Mouse (Mus musculus) NIH3T3 (cell line): ENCODE data around the gene Lgals1.
A peak's percentile ranks its signal among the peaks of the same experiment; 100 is the strongest.

Experiments used
- DNase-seq: peaks from one replicate; pipeline ENCODE4 v3.0.0-alpha.2; 2012; ENCODE audit warnings: low read depth

The Lgals1 gene

DNA sequence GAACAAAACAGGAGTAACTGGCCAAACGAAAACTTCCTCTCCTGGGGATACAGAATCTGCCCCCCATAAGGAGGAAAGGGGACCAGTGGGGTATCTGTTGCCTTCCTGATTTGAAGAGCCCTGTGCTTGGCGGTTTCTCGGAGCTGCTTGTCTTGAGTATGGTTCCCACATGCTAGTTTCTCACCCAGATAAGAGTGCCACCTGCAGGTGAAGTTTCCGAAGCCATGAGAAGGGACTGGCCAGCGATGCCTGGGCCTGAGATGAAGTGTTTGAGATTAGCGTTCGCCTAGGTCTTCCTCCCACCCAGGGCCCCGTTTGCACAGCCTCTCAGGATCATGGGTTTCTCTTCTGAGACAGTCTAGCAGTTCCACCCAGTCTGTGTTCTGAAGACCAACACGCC, 14.5 kb upstream of the Lgals1 start:
- DNase-seq = peak; percentile 61

DNA sequence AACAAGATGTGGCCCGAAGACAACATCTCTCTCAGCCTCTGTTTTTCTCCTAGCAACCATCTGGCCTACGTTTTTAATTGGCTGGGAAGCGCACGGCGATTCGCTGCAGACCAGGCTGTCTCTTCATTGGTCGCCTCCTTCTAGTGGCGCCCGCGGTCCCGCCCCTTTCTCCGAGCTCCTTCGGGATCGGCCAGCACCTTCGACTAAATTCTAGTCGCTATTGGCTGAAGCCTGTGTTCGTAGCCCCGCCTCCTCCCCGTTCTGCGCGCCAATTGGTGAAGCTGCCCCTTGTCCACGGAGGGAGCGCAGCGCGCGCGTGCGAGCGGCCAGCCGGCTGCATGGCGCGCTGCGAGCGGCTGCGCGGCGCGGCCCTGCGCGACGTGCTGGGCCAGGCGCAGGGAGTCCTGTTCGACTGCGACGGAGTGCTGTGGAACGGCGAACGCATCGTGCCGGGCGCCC, 12.9 kb upstream of the Lgals1 start, which contains the start of gene Pdxp:
TSS of gene Pdxp (plus strand) at position 288 of the 459 bp plus-strand sequence.
- peak; percentile 70 for DNase-seq

DNA sequence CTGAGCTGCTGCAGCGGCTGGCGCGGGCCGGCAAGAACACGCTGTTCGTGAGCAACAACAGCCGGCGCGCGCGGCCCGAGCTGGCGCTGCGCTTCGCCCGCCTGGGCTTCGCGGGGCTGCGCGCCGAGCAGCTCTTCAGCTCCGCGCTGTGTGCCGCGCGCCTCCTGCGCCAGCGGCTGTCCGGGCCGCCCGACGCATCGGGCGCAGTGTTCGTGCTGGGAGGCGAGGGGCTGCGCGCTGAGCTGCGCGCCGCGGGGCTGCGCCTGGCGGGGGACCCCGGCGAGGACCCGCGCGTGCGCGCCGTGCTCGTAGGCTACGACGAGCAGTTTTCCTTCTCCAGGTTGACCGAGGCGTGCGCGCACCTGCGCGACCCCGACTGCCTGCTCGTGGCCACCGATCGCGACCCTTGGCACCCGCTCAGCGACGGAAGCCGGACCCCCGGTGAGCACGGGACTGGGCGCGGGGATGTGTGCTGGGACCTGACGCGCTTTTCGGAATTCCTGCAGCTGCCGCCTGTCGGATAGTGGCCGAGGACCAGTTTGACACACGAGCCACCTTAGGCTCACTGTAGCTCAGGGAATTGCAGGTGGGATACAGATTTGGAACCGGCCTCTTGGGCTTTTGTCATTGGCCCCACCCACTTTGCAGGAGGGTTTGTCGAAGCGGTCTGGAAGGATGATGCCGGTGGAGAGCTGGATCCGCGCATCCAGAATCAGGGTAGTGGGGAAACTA, 12.3 kb upstream of the Lgals1 start:
- no peak for DNase-seq

DNA sequence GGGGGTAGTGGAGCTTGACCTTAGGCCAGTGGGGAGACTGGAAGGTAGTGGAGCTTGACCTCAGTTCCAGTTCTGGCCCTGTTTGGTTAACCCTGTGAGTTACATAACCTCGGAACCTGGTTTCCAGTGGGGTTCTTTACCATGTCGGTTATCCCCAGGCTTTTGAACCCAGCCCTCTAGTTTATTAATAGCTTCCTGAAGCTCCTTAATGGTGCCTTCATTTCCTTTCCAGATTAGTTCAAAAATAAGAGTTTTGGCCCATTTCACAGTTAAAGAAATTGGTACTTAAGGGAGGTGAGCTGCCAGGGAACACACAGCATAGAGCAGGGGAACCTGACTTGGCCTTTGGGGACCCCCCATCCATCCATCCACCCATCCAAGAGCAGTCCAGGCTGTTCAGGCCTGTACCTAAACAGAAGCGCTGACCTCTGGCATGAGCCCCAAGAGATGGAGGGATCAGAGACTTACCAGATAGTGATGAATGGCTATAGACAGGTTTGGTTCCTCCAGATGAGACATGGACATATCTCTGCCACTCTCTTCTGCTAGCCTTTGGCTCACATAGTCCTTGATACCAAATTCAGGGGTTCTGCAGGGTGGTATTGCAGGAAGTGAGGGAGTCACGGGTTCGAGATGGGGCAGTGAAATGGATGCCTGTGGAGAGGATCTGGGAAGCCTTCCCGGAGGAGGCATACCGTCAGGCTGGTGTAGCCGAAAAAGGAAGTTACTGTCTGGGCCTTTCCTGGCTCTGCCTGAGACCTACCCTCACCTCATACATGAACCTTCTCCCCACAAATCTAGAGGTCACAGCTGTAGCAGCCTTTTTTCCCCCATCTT, 11.5 kb upstream of the Lgals1 start:
- DNase-seq = no peak

DNA sequence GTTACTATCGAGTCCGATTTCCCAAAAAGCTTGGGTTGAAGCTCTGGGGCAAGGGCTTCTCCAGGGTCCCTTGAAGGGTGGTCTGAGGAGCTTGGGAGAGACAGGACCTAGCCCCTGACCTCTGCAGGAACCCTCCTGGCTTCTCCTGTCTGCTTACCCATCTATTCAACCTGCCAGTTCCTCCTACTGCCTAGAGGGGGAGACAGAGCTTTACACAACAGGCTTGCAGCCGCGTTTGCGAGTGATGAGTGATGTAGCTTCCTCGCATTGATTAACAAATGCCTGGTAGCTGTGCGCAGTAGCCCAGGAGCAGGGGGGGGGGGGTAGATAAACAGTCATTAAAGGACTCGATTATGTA, 10.9 kb upstream of the Lgals1 start:
- DNase-seq = peak; percentile 88

DNA sequence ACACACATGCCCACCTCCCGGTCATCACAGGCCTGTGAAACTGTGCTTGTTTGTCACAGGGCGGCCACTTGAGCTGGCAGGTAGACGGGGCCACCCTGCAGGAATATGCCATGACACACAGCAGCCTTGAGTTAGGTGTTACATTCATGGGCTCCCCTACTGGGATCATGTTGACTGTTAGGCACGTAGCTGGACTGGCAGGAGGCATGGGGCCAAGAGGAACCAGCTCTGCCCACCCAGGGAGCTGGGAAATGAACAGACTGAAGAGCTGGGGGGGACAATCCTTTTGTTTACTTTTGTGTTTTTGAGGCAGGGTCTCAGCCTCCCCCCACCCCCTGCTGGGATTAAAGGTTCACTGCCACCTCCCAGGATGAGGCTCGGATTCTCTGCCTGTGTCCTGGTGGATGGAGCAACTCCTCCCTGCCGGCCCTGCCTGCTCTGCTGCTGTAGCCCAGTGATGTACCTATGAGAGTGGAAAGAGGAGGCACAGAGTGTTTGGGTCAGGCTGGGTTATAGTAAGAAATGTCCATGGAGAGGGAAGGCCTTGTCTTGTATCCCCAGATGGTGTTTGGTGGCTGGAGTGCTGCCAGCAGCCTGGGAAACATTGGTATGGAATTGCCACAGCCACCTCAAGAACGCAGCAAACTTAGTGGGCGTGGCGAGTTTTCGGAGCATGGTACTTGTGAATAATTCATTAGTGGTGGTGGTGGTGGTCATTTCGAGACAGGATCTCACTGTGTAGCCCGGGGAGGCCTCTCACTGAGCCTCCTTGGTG, 10.3 kb upstream of the Lgals1 start:
- peak; percentile 65 for DNase-seq

DNA sequence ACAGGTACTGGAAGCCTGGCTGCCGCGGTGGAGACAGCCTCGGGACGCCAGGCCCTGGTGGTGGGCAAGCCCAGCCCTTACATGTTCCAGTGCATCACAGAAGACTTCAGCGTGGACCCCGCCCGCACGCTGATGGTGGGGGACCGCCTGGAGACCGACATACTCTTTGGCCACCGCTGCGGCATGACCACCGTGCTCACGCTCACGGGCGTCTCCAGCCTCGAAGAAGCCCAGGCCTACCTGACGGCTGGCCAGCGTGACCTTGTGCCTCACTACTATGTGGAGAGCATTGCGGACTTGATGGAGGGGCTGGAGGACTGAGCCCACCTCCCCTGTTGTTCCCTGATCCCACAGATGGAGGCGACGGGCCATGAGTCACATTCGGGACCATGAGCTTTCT, 8.4 kb upstream of the Lgals1 start:
- no peak for DNase-seq

DNA sequence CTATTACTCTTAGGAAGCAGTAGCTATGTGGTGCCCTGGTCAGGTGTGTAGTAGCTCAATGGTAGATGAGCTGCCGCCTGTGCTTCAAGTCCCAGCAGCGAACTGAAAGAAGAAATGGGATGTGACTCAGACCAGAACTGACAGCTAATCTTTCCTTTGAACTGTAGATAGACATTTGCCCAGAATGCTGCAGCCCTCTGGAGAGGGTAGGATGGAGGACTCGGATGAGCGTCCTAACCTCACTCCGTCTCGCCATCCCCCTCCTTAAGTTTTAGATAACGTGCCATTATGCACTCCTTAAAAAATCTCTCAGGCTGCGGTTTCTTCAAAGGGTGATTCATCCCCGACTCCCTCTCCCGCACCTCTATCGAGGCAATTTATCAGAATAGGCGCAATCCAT, 6.6 kb upstream of the Lgals1 start:
- peak; percentile 30 for DNase-seq

DNA sequence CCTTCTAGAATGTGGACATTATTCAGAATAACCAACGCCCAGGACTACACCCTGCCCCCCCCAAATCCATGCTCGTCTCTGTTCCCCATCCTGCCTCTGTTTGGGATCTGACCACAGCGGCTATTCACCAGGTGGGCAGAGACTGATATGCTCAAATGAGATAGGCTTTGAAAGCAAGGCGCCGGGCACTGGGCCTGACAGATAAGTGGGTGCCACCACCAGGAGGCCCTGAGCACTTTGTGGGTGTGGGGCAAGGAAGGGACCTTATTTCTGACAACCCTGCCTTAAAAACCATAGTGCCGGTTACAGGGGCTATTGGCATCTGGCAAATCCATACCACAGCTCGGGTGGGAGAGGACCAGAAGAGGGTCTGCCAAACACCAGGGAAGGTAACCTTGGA, 3.8 kb upstream of the Lgals1 start:
- no peak for DNase-seq

DNA sequence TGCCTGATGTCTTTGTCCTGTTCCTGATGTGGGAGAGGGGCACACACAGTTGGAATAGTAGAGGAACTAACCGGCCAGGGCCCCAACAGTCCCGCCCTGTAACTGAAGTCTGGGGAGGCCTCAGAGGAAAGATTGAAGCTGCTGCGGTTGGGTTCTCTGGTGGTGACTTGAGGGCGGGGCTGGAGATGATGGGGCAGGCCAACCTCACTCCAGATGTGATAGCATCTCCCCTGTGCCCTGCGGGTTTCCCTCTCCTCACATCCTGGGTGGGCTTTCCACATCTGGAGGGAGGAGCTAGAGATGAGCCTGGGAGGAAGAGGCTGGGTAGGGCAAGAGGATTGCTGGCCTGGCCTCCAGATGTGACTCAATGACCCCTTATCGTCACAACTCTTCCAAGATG, 2.9 kb upstream of the Lgals1 start:
- DNase-seq = no peak

DNA sequence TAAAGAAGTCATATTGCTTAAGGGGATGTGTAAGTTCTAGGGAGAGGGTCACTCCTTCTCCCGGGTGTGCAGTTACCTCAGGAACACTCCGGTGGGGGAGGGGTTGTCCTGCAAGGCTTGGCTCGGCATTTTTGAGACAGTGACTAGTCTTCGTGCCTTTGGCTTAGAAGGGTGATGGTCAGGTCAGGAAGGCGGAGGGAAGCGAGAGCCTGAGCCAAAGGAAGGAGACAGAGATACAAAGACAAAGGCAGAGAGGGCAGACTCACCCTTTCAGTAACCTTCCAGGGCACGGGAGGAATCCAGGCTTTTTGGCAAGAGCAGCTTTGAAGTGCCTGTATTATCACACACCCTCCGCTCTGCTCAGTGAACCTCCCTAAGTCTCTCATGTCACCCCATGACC, 1.4 kb upstream of the Lgals1 start:
- peak; percentile 23 for DNase-seq

DNA sequence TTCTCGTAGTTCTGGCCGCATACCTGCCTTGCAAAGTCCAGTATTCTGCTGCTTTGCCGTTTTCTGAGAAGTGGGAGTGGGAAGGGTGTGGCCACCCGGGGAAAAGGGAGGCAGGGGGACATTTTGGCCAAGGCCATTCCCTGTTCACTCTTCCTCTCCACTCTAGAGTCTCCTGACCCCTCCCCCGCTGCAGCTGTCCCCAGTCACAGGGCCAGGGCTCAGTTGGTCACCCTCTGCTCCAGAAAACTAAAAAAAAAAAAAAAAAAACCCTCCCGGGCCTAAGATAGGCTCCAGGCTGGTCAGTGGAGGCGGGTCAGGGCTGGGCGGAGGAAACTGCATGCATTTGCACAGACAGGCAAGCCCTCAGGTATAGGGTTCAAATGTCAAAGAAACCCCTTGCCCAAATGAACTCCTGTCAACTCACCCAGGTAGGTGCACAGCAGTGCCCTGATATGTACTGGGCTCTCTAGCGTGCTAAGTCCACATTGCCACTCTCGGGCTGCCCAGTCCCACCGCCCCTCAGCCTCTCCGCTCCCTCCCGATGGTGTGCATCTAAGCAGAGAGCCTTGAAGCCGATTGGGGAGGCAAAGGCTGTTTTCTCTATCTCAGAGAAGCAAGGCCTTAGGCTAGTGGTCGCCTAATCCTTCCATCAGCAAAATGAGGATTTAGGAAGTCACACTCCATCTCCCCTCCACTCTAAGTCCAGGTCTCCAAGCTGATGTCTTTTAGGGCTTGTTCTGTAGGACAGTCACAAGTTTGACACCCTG, 679 bp downstream of the Lgals1 start:
- DNase-seq = no peak

DNA sequence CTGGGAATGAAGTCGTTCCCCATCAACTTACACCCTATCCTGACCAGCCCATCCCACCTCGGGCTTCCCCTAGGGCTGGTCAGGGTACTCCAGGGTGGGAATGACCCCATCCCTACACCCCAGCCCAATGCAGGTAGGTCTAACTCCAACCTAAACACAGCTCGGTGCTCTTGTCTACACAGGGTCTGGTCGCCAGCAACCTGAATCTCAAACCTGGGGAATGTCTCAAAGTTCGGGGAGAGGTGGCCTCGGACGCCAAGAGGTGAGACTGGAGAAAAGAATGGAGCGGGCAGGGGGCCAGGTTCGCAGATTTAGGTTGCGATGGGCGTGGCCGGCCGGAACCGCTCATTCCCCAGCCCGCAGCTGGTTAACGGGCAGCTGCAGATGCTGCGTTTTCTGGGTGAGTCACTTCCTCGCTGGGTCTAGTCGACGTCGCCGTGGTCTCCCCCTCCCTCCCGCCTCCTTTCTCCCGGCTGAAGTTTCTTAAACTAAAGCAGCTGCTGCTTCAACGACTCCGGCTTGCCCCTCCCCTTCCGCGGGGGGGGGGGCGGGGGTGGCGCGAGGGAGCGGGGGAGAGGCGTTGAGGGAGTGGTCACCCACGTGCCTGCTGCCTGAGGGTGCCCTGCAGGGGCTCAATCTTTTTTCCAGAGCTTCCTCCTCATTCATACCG, 1.4 kb downstream of the Lgals1 start:
- DNase-seq = peak; percentile 98

DNA sequence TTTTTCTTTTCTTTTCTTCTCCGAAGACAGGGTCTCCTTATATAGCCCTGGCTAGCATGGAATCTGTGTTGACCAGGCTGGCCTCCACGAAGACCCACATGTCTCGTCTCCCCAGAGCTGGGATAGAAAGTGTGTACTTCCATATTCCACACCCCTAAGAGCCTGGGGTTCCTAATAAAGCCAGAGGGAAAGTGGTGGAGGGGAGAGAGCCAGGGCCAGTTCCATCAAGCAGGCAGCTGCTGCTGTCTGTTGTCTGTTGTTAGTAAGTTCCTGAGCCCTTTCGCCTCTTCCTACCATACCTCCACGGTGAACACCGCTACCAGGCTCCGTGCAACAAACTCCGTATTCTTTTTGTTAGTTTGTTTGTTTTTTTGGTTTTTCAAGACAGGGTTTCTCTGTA, 2.0 kb downstream of the Lgals1 start:
- DNase-seq = no peak

DNA sequence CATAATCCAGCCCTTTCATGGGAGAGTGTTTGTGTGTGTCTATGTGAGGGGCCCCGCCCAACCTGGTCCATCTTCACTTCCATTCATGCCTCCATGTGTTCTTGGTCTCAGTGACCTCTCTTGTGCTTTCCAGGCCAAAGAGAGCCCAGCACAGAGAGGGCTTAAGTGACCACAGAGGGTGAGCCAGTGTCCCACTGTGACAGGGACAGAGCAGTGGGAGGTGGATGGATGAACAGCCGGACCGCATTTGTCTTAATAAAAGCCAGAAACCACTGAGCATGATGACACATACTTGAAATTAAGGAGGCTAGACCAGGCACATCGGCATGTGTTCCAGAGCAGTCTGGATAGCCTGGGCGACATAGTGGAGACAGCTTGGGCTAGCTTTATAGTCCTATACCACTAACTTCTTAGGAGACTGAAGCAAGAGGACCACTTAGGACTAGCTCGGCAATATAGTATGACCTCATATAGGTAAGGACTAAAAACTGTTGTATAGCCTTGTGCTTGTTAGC, 3.7 kb downstream of the Lgals1 start:
- DNase-seq = peak; percentile 59

DNA sequence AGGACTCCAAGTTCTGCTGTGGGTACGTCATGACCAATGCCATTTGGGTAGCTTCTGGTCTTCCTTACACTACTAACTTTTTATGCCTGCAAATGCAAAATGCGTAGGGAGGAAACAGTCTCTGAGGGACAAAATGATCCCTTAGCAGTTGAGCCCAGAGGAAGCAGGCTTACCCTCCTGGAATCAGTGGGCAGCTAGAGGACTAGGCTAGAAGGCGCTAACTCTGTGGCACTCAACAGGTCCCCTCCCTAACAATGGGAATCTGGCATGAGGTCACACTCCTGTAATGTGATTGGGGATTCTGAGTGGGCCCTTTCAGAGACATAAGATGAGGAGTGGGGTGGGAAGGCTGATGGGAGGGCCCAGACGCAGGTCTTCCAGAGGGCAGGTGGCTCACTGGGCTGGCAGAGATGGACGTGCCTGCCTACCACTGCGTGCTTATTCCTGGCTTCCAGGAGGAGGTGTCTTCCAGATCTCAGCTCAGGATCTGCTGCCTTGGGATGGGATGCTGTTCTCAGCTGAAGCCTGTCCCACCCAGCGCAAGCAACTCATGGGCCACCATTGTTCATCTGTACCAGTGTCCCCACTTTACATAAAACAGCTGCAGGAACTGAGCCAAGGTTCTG, 4.4 kb downstream of the Lgals1 start:
- peak; percentile 64 for DNase-seq

DNA sequence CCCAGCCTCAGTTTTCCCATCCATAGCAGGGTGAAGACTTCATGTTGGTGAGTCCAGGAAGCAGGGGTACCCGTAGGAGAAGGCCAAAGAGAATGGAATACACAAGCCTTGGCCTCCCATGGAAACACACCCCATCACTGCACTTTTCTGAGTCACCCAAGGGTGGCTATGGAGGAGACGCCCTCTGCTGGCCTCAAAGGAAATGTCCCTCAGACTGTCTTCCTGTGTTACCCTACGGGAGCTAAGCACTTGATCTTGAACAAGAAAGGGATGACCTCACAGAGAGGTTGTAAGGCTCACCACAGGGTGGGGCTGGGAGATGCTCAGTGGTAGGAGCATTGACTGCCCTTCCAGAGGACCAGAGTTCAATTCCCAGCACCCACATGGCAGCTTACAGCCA, 5.1 kb downstream of the Lgals1 start:
- DNase-seq = peak; percentile 88

DNA sequence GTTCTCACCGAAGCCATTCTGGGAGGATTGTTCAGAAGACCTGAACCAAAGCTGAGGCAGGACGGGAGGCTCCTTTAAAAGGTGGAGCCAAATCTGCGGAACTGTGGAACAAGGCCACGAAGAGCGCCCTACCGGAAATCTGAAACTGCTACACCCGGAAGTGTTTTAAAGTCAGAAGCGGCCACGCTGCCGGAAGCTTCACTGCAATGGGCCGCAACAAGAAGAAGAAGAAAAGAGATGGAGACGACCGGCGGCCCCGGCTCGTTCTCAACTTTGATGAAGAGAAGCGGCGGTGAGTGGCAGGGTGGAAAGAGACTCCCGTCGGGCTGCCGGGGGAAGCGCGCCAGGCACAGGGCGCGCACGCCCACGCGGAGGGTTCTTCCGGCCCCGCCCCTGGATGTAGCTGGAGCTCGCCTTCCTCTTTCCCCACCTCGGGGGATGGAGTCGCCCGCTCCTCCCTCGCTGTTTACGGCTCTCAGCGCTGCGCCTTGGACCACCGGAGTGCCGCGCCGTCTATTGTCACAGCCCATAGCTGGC, 8.3 kb downstream of the Lgals1 start, which contains the start of gene Nol12:
TSS of gene Nol12 (plus strand) at position 150 of the 537 bp plus-strand sequence.
- DNase-seq = peak; percentile 94

DNA sequence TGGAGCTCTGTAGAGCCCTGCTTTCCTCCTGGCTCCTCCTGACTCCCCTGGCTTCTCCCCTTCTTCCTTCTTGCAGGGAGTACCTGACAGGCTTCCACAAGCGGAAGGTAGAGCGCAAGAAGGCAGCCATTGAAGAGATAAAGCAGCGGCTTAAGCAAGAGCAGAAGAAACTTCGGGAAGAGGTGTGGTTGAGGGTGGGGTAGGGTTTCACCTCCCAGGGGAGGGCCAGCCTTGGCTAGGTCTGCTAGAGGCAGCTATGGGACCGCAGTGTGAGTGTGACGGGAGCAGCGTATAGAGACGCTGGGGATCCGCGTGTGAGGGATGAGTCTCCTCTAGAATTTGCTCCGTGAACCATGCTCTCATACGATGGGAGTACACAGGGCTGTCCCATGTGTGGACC, 9.9 kb downstream of the Lgals1 start:
- DNase-seq = no peak

DNA sequence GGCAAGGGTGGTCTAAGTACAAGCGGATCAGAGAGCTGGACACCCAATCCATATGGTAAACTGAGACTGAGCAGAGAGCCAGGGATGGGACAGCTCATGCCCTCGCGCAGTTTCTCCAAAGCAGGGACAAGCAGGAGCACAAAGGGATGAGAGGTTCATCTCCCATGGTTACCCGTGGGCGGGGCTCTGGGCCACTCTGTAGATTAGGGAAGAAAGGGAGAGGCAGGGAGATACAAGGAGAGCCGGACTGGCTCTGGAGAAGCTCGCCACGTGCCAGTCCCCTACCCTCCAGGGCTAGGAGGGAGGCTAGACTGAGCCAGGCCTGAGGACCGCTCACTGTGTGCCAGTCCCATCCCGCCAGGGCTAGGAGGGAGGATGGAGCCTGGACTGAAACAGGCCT, 10.8 kb downstream of the Lgals1 start:
- DNase-seq = no peak
